Mouse (Mus musculus) liver, adult 2 months (tissue): Measurements from ENCODE around the gene Myo1d. TPM values are rescaled to one million over a fixed set of nuclear protein-coding genes. Genes with fewer than 3 reads are reported as not detected.

ENCODE experiments used
- DNase-seq: peaks from one replicate; pipeline ENCODE4 v3.0.0-alpha.2; 2011; ENCODE audit warnings: low read depth, low spot score; ENCODE audit errors: extremely low read depth
- H3K27ac ChIP-seq: fragments of 200-500 bp; replicated peaks from 2 replicates; pipeline ENCODE4 v1.5.1; 2012; ENCODE audit warnings: low read depth, mild to moderate bottlenecking, control low read depth, inconsistent platforms, low read length; ENCODE audit not compliant: insufficient read depth
- H3K27me3 ChIP-seq: fragments of 200-500 bp; 2 replicates; pipeline ENCODE4 v1.6.1; 2012; ENCODE audit warnings: mild to moderate bottlenecking, moderate library complexity, low read length, inconsistent platforms; ENCODE audit not compliant: control insufficient read depth, insufficient read depth
- H3K36me3 ChIP-seq: fragments of 200-500 bp; 2 replicates; pipeline ENCODE4 v1.6.1; 2012; ENCODE audit warnings: low read length, inconsistent platforms; ENCODE audit not compliant: control insufficient read depth, insufficient read depth
- H3K4me1 ChIP-seq: fragments of 200-500 bp; 2 replicates; pipeline ENCODE4 v1.6.1; 2011; ENCODE audit warnings: low read length; ENCODE audit not compliant: control insufficient read depth, insufficient read depth
- H3K4me3 ChIP-seq: fragments of 200-500 bp; 2 replicates; pipeline ENCODE4 v1.5.1; 2011; ENCODE audit warnings: low read depth, mild to moderate bottlenecking, control low read depth, low read length, moderate library complexity; ENCODE audit not compliant: insufficient read depth
- H3K79me2 ChIP-seq: fragments of 200-500 bp; 2 replicates; pipeline ENCODE4 v1.6.1; 2012; ENCODE audit warnings: inconsistent platforms, mild to moderate bottlenecking, low read length, moderate library complexity; ENCODE audit not compliant: control insufficient read depth, insufficient read depth
- H3K9ac ChIP-seq: fragments of 200-500 bp; 2 replicates; pipeline ENCODE4 v1.6.1; 2012; ENCODE audit warnings: low read depth, mild to moderate bottlenecking, control low read depth, inconsistent platforms, low read length
- CTCF ChIP-seq: fragments of 200-500 bp; IDR thresholded peaks from 2 replicates; pipeline ENCODE4 v1.5.1; 2011; ENCODE audit warnings: low read depth, low read length, control low read depth
- POLR2A ChIP-seq: fragments of 200-500 bp; IDR thresholded peaks from 2 replicates; pipeline ENCODE4 v1.6.1; 2011; ENCODE audit warnings: low read length, control low read depth; ENCODE audit not compliant: insufficient read depth; ENCODE audit errors: extremely low read depth
- WGBS: fragments of 180-500 bp; shearing (Covaris S2); methylation state at CpG from one replicate; pipeline ENCODE4 v1.1.7; 2018; 5-methylcytosine and 5-hydroxymethylcytosine counted together
- polyA plus RNA-seq: library from polyadenylated mRNA; depleted of rRNA; stranded (reverse); fragments of >200 nt; gene quantifications from 2 replicates; pipeline ENCODE4 v1.2.3, GENCODE M21; 2012
- total RNA-seq: library from RNA; depleted of rRNA; stranded (reverse); fragments of >200 nt; gene quantifications from 2 replicates; pipeline ENCODE4 v1.2.3, GENCODE M21; 2014

The Myo1d gene
- total and polyA plus RNA-seq, 2 experiments: 5.2 to 6.8 TPM

DNA sequence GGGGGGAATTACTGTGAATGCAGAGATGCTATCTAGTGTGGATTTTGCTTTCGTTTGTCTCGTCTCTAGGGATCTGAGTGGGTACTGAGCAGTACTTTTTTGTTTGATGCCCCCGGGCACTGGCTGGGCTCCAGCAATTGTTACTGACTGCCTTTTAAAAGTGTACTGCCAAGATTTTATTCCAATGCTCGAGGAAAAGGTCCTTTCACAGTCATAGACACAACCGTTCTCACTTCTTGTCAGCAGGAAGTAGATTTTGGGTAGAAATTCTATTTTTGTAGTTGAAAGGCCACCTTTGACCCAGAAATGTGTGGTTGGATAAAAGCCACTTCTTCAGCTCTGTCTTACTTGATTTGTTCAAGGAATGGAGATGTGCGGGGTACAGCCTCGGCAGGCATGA, 266.0 kb downstream of the Myo1d start:
- Histone ChIP-seq H3K36me3 (no peaks in the 10 kb centered on the region), H3K4me3 (no peak overlapping the region), H3K27me3 (no peaks in the 10 kb centered on the region), H3K9ac (no peak overlapping the region), H3K4me1 (no peaks in the 10 kb centered on the region), H3K79me2 (no peaks in the 10 kb centered on the region), H3K27ac (no peak overlapping the region)
- no peak for DNase-seq
- TF ChIP-seq CTCF (no peak), POLR2A (no peak)
- 69% methylated on average over 7 of the region's 7 CpGs for WGBS

GRCm38 (mm10) chr11:80512313-80513056, 267.3 kb downstream of the Myo1d start:
- no peak overlapping the region for H3K27ac ChIP-seq

DNA sequence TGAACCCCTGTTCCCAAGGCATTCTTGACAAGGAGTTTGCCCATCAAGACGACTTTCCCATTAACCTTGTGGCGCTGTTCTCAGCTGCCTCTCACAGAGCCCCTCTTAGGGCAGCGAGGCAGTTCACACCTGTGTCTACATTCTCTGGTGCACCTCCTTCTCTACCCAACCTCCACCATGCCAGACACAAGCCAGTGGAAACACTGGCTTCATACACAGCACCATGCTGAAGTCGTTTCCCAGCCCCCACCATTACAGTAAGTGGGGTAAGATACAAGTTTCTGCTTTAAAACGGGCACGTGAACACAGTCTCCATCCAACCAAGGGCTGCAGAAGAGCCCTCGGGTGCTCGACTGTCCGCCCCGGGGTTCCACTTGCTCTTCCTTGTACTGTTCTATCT, 269.7 kb downstream of the Myo1d start:
- no peak for TF ChIP-seq POLR2A
- TF ChIP-seq CTCF: no peak
- H3K27ac ChIP-seq: no peak overlapping the region
- no peaks in the 10 kb centered on the region for H3K79me2 ChIP-seq
- DNase-seq: no peak
- no peaks in the 10 kb centered on the region for H3K4me1 ChIP-seq
- no peaks in the 10 kb centered on the region for H3K36me3 ChIP-seq
- no peak overlapping the region for H3K9ac ChIP-seq
- 85% methylated on average over 10 of the region's 10 CpGs for WGBS
- H3K4me3 ChIP-seq: no peak overlapping the region
- no peaks in the 10 kb centered on the region for H3K27me3 ChIP-seq

More at GRCm38 (mm10) chr11:80512313-80513056, 267.3 kb downstream of the Myo1d start:
- no peak for DNase-seq
- no peaks in the 10 kb centered on the region for H3K36me3 ChIP-seq
- no peaks in the 10 kb centered on the region for H3K79me2 ChIP-seq
- H3K4me1 ChIP-seq: no peaks in the 10 kb centered on the region
- no peak overlapping the region for H3K9ac ChIP-seq
- H3K27me3 ChIP-seq: no peaks in the 10 kb centered on the region
- H3K4me3 ChIP-seq: no peak overlapping the region
- 90% methylated on average over 19 of the region's 19 CpGs for WGBS
- no peak for TF ChIP-seq POLR2A
- TF ChIP-seq CTCF: no peak

GRCm38 (mm10) chr11:80509176-80509506, 270.7 kb downstream of the Myo1d start:
- Histone ChIP-seq H3K79me2 (no peaks in the 10 kb centered on the region), H3K27me3 (no peaks in the 10 kb centered on the region), H3K4me3 (no peak overlapping the region), H3K36me3 (no peaks in the 10 kb centered on the region), H3K9ac (no peak overlapping the region), H3K4me1 (no peaks in the 10 kb centered on the region), H3K27ac (no peak overlapping the region)
- TF ChIP-seq POLR2A: no peak
- no peak for TF ChIP-seq CTCF
- 95% methylated on average over 5 of the region's 5 CpGs for WGBS
- DNase-seq: no peak

DNA sequence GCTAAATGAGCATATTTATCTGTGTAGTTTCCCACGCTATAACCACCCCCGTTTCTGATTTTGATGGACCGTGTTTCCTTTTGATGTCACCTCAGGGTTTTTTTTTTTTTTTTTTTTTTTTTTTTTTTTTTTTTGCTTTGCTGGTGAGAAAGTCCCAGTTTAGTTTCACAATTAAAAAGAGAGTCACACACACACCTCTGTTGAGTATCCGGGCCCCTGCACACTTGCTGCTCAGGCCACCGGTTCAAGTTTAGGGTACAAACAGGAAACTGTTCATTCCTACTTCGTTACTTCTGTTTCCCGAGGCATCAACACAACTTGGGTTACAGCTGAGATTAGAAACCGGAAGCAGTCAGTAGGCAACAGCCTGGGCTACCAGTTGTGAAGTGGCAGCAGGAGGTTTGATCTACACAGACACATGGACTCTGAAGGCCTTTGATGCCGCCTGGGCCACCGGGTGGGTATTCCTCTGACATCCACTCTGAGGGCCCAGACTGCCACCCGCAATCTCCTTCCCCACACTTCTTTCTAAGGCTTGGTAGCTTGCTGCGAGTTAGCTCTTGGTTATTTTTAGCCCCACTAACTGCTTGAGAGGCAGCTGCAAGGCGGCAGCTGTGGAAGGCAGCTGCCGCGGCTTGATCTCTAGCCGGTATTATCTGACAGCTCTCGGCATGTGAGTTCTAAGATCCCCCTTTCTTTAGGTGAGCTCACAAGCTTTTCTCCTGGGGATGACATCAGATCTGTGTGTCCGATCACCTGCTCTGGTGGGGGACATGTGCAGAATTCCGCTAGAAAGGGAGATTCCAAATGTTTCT, 271.3 kb downstream of the Myo1d start:
- Histone ChIP-seq H3K4me1 (no peaks in the 10 kb centered on the region), H3K27ac (no peak overlapping the region), H3K36me3 (no peaks in the 10 kb centered on the region), H3K9ac (no peak overlapping the region), H3K4me3 (no peak overlapping the region), H3K79me2 (no peaks in the 10 kb centered on the region), H3K27me3 (no peaks in the 10 kb centered on the region)
- 72% methylated on average over 19 of the region's 19 CpGs for WGBS
- DNase-seq: peak; percentile 14
- TF ChIP-seq POLR2A (no peak), CTCF (no peak)

DNA sequence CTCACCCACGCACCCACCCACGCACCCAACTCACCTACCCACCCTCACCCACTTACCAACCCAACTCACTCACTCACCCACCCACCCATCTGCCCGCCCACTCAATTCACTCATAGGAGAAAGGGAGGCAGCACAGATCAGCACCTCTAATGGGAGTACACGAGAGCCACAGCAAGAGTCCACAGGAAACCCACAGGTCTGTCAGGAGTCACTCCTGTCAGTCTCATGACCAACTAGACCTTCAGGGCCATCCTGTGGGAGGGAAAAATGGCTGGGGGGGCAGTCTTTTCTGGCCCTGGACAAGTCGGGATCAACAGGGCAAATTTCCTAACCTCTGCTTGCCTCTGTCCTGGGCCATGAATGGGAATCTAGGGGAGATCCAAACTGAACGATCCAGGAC, 272.0 kb downstream of the Myo1d start:
- 82% methylated on average over 6 of the region's 6 CpGs for WGBS
- H3K27ac ChIP-seq: no peak overlapping the region

More for the DNA sequence above, 272.0 kb downstream of the Myo1d start:
- Histone ChIP-seq H3K4me1 (no peaks in the 10 kb centered on the region), H3K27me3 (no peaks in the 10 kb centered on the region), H3K79me2 (no peaks in the 10 kb centered on the region), H3K36me3 (no peaks in the 10 kb centered on the region), H3K4me3 (no peak overlapping the region), H3K9ac (no peak overlapping the region)
- TF ChIP-seq CTCF (no peak), POLR2A (no peak)
- no peak for DNase-seq
